Mouse (Mus musculus): ENCODE results near the gene Nap1l5.
"Not testable (repeated sequence)": the region's sequence is repeated elsewhere in the genome, so short reads cannot be mapped to it uniquely, and the experiment has no call there.

DNA sequence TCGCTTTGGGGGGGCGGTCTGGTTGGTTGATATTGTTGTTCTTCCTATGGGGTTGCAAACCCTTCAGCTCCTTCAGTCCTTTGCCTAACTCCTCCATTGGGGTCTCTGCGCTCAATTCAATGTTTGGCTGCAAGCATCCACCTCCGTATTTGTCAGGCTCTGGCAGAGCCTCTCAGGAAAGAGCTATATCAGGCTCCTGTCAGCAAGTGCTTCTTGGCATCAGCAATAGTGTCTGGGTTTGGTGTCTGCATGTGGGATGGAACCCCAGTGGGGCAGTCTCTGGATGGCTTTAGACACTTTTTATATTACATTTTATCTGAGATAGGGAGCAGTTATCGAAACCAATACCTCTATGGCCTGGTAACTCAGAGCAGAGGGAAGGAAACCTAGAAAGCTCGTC is 39.0 kb downstream of the Nap1l5 start:
- not testable (repeated sequence) for TF ChIP-seq CTCF, EP300 (IDR thresholded peaks at IDR 0.05)

All from lung, postnatal 0 days (tissue).